Mouse (Mus musculus) C2C12 (cell line): Measurements from ENCODE around the gene Carmil3.

Experiments used
- CTCF ChIP-seq: IDR thresholded peaks from one replicate; pipeline ENCODE4 v1.5.1; 2011; ENCODE audit not compliant: control insufficient read depth, insufficient read depth, insufficient read length
- FOSL1 ChIP-seq: IDR thresholded peaks from one replicate; pipeline ENCODE4 v1.8.0; 2011; ENCODE audit warnings: mild to moderate bottlenecking, low read length; ENCODE audit not compliant: poor library complexity, insufficient read depth, severe bottlenecking
- MAX ChIP-seq: IDR thresholded peaks from one replicate; pipeline ENCODE4 v1.6.1; 2011; ENCODE audit warnings: mild to moderate bottlenecking, control low read depth
- MYOD1 ChIP-seq: IDR thresholded peaks from one replicate; pipeline ENCODE4 v1.6.1; 2011; ENCODE audit warnings: low read depth; ENCODE audit not compliant: control insufficient read depth, insufficient read length
- MYOG ChIP-seq: IDR thresholded peaks from one replicate; pipeline ENCODE4 v1.6.1; 2011; ENCODE audit not compliant: control insufficient read depth, insufficient read length; ENCODE audit errors: extremely low read depth

- no peak for TF ChIP-seq FOSL1
- no peak for TF ChIP-seq MAX
- TF ChIP-seq MYOD1 = no peak
- no peak for TF ChIP-seq CTCF
- TF ChIP-seq MYOG = no peak
These were observed 53.9 kb downstream of the Carmil3 start for GRCm38 (mm10) chr14:55544334-55544733.
